Mouse (Mus musculus): Measurements from ENCODE around the gene Psmc3. TPM values are rescaled to one million over a fixed set of nuclear protein-coding genes. Genes with fewer than 3 reads are reported as not detected.
A peak's percentile ranks its signal among the peaks of the same experiment; 100 is the strongest.

The Psmc3 gene
- polyA plus RNA-seq, 1 experiment from 2014 or later: 324 TPM

- WGBS: 66% methylated on average over 10 of the region's 10 CpGs
- peaks cover 46% of the 10 kb centered on the region for H3K36me3 ChIP-seq (ENCODE audit: control insufficient read depth, insufficient read depth, low read length)
Measured at GRCm38 (mm10) chr2:91060544-91061355, 6.9 kb downstream of the Psmc3 start.

DNA sequence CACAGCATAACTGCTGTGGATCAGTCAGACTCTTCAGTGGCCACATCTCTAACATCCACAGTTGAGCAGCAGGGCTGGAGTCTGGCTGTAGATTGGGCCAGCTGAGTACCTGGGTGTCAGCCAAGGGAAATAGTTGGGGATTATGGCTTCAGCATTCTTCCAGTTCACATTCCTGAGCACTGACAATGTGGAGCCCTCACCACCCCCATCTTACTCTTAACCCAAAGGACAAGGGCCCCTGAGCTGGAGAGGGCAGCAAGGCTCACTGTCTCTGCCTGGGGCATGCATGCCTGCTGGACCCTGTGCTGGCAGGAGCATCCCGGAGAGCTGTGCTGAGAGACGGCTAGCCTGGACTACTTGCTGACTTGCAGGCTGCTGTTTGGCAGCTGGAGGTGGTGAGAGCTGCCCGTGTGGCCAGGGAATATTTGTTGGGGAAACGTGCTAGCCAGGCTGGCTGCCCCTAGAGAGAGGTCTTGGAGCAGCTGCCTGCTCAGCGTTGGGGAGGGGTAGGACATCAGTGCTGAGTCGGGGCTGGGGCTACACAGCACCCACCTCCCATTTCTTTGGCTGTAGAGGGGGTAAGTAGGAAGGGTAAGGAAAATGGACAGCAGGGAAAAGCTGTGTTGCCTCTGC, 8.2 kb downstream of the Psmc3 start:
- Histone ChIP-seq H3K9me3 (ENCODE audit: control insufficient read depth, low read length) (no peaks in the 10 kb centered on the region), H3K36me3 (ENCODE audit: control insufficient read depth, insufficient read depth, low read length) (peaks cover 34% of the 10 kb centered on the region), H3K4me3 (ENCODE audit: low read depth, low read length) (no peak overlapping the region), H3K9ac (ENCODE audit: low read depth, low read length) (no peak overlapping the region), H3K27me3 (replicated peaks; ENCODE audit: control insufficient read depth, insufficient read depth, low read length) (no peaks in the 10 kb centered on the region), H3K27ac (ENCODE audit: low read depth, low read length) (no peak overlapping the region; the same call in 1 of the 2 replicates), H3K4me2 (no peak overlapping the region), H3K4me1 (replicated peaks; ENCODE audit: control insufficient read depth, insufficient read depth, low read length) (0 out of 2 replicates have a peak, but pooled peaks cover 12% of the 10 kb centered on the region)
- 90% methylated on average over 6 of the region's 6 CpGs for WGBS
- DNase-seq (ENCODE audit: low spot score): no peak
- no peak for ATAC-seq (replicated peaks; ENCODE audit: low FRiP score)

More at GRCm38 (mm10) chr2:91060544-91061355, 6.9 kb downstream of the Psmc3 start:
- DNase-seq (ENCODE audit: low spot score) (no peak), ATAC-seq (replicated peaks; ENCODE audit: low FRiP score) (peak; percentile 86)
- no peak overlapping the region for H3K9ac ChIP-seq (ENCODE audit: low read depth, low read length)
- H3K9me3 ChIP-seq (ENCODE audit: control insufficient read depth, low read length): no peaks in the 10 kb centered on the region
- peaks cover 12% of the 10 kb centered on the region; the same call in 1 of the 2 replicates for H3K4me1 ChIP-seq (replicated peaks; ENCODE audit: control insufficient read depth, insufficient read depth, low read length)
- no peak overlapping the region for H3K4me3 ChIP-seq (ENCODE audit: low read depth, low read length)
- H3K4me2 ChIP-seq: no peak overlapping the region
- peak overlapping the region; percentile 20 for H3K27ac ChIP-seq (ENCODE audit: low read depth, low read length)
- no peaks in the 10 kb centered on the region for H3K27me3 ChIP-seq (replicated peaks; ENCODE audit: control insufficient read depth, insufficient read depth, low read length)

DNA sequence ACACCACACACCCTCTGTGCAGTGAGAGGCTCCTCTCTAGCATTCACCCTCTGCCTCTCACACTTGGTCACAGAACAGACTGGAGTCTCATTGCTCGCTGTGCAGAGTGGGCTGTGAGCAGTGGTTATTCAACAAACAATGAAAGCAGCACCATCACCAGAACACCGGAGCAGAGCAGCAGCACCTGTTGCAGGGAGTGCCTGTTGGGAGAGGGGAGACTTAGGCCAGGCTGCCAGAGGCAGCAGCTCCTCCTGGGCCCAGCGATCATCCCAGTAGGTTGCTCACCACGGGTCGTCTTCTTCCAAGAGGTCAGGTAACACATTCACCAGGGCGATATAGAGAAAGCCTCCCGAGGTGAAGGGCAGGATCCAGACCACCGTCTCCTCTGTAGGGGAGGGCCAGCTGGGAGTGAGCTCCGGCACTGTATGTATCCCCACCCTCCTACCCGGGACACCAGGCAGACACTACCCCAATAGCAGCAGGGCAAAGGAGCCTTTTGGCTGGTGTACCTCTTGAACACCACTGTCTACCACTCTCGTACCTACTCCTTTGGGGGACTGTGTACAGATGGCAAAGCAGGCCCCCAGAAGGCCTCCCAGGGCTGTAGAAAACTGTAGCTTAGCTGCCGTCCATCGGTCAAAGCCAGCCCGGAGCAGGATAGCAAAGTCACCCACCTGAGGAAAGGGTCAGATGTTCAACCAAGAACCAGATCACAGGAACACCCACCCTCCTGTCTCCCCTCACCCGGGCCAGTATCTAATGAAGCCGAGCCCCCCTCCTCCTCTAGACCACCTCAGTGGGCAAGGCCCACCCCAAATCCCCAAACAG, 9.2 kb downstream of the Psmc3 start:
- Histone ChIP-seq H3K4me1 (replicated peaks; ENCODE audit: control insufficient read depth, insufficient read depth, low read length) (0 out of 2 replicates have a peak, but pooled peaks cover 12% of the 10 kb centered on the region), H3K4me3 (ENCODE audit: low read depth, low read length) (no peak overlapping the region), H3K27ac (ENCODE audit: low read depth, low read length) (no peak overlapping the region), H3K9me3 (ENCODE audit: control insufficient read depth, low read length) (no peaks in the 10 kb centered on the region), H3K36me3 (ENCODE audit: control insufficient read depth, insufficient read depth, low read length) (peaks cover 29% of the 10 kb centered on the region), H3K27me3 (replicated peaks; ENCODE audit: control insufficient read depth, insufficient read depth, low read length) (no peaks in the 10 kb centered on the region), H3K4me2 (no peak overlapping the region), H3K9ac (ENCODE audit: low read depth, low read length) (no peak overlapping the region)
- WGBS: 91% methylated on average over 16 of the region's 16 CpGs
- ATAC-seq (replicated peaks; ENCODE audit: low FRiP score) (no peak), DNase-seq (ENCODE audit: low spot score) (no peak)

- no peak overlapping the region for H3K27ac ChIP-seq (ENCODE audit: low read depth, low read length)
- H3K9ac ChIP-seq (ENCODE audit: low read depth, low read length): no peak overlapping the region
- no peak overlapping the region for H3K4me2 ChIP-seq
- no peaks in the 10 kb centered on the region for H3K9me3 ChIP-seq (ENCODE audit: control insufficient read depth, low read length)
- 89% methylated on average over 6 of the region's 6 CpGs for WGBS
- H3K4me1 ChIP-seq (replicated peaks; ENCODE audit: control insufficient read depth, insufficient read depth, low read length): peaks cover 17% of the 10 kb centered on the region
- peaks cover 22% of the 10 kb centered on the region for H3K36me3 ChIP-seq (ENCODE audit: control insufficient read depth, insufficient read depth, low read length)
- H3K4me3 ChIP-seq (ENCODE audit: low read depth, low read length): no peak overlapping the region
- H3K27me3 ChIP-seq (replicated peaks; ENCODE audit: control insufficient read depth, insufficient read depth, low read length): no peaks in the 10 kb centered on the region
- DNase-seq (ENCODE audit: low spot score) (no peak), ATAC-seq (replicated peaks; ENCODE audit: low FRiP score) (no peak)
Measured at GRCm38 (mm10) chr2:91064211-91064610, 10.4 kb downstream of the Psmc3 start.

- H3K36me3 ChIP-seq (ENCODE audit: control insufficient read depth, insufficient read depth, low read length): peaks cover 16% of the 10 kb centered on the region
Measured at GRCm38 (mm10) chr2:91065544-91065943, 11.7 kb downstream of the Psmc3 start.

DNA sequence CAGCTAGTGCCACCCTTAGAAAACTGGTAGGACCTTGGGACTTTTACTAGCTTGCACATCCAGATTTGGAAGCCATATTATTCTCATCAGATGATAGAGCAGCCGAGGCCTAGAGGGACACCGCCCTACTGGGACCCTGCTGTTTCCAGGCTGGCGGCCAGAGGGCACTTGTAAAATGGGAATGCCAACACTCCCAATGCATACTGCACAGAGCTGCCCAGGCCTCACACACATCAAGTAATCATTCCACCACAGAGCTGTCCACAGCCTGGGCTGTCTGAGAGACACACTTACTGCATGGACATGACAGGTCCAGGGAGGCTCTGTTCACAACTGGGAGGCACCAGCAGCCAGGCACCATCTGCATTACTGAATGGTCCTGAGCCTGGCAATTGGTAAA, 12.6 kb downstream of the Psmc3 start:
- DNase-seq (ENCODE audit: low spot score): no peak
- H3K9me3 ChIP-seq (ENCODE audit: control insufficient read depth, low read length): no peaks in the 10 kb centered on the region
- no peak overlapping the region for H3K4me3 ChIP-seq (ENCODE audit: low read depth, low read length)
- no peak overlapping the region for H3K4me2 ChIP-seq
- no peaks in the 10 kb centered on the region for H3K27me3 ChIP-seq (replicated peaks; ENCODE audit: control insufficient read depth, insufficient read depth, low read length)
- ATAC-seq (replicated peaks; ENCODE audit: low FRiP score): no peak
- WGBS: 88% methylated on average over 3 of the region's 3 CpGs
- peaks cover 16% of the 10 kb centered on the region for H3K36me3 ChIP-seq (ENCODE audit: control insufficient read depth, insufficient read depth, low read length)
- peaks cover 18% of the 10 kb centered on the region for H3K4me1 ChIP-seq (replicated peaks; ENCODE audit: control insufficient read depth, insufficient read depth, low read length)
- H3K27ac ChIP-seq (ENCODE audit: low read depth, low read length): no peak overlapping the region
- no peak overlapping the region for H3K9ac ChIP-seq (ENCODE audit: low read depth, low read length)

More at GRCm38 (mm10) chr2:91065544-91065943, 11.7 kb downstream of the Psmc3 start:
- no peaks in the 10 kb centered on the region for H3K9me3 ChIP-seq (ENCODE audit: control insufficient read depth, low read length)
- no peak overlapping the region for H3K4me3 ChIP-seq (ENCODE audit: low read depth, low read length)
- DNase-seq (ENCODE audit: low spot score) (no peak), ATAC-seq (replicated peaks; ENCODE audit: low FRiP score) (no peak)
- no peak overlapping the region for H3K4me2 ChIP-seq
- H3K4me1 ChIP-seq (replicated peaks; ENCODE audit: control insufficient read depth, insufficient read depth, low read length): peaks cover 19% of the 10 kb centered on the region
- H3K27me3 ChIP-seq (replicated peaks; ENCODE audit: control insufficient read depth, insufficient read depth, low read length): no peaks in the 10 kb centered on the region
- H3K9ac ChIP-seq (ENCODE audit: low read depth, low read length): no peak overlapping the region
- 49% methylated on average over 3 of the region's 3 CpGs for WGBS
- H3K27ac ChIP-seq (ENCODE audit: low read depth, low read length): no peak overlapping the region

GRCm38 (mm10) chr2:91068162-91068871, 14.5 kb downstream of the Psmc3 start:
- no peak for ATAC-seq (replicated peaks; ENCODE audit: low FRiP score)
- H3K4me3 ChIP-seq (ENCODE audit: low read depth, low read length): no peak overlapping the region; the same call in 1 of the 2 replicates

DNA sequence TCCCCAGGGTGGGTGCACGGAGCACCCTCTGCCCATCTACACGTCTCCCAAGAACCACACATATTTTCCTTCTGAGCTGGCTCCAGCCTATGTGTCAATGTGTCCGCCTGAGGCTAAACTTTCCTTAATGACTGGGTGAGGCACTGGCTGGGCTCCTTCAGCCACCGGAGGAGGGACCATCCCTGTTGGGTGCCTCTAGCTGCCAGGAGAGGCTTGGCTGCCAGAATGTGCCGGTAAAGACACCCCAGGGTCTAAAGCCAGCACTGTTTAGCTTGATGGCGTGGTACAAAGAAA, 15.0 kb downstream of the Psmc3 start:
- Histone ChIP-seq H3K4me3 (ENCODE audit: low read depth, low read length) (peak overlapping the region; percentile 60; the same call in 1 of the 2 replicates), H3K4me1 (replicated peaks; ENCODE audit: control insufficient read depth, insufficient read depth, low read length) (peaks cover 14% of the 10 kb centered on the region), H3K4me2 (peak overlapping the region; percentile 81), H3K27ac (ENCODE audit: low read depth, low read length) (no peak overlapping the region), H3K36me3 (ENCODE audit: control insufficient read depth, insufficient read depth, low read length) (peaks cover 4% of the 10 kb centered on the region; the same call in 1 of the 2 replicates), H3K9me3 (ENCODE audit: control insufficient read depth, low read length) (no peaks in the 10 kb centered on the region), H3K9ac (ENCODE audit: low read depth, low read length) (no peak overlapping the region), H3K27me3 (replicated peaks; ENCODE audit: control insufficient read depth, insufficient read depth, low read length) (no peaks in the 10 kb centered on the region)
- ATAC-seq (replicated peaks; ENCODE audit: low FRiP score) (no peak), DNase-seq (ENCODE audit: low spot score) (no peak)
- 66% methylated on average over 6 of the region's 6 CpGs for whole genome bisulfite sequencing

More at GRCm38 (mm10) chr2:91068162-91068871, 14.5 kb downstream of the Psmc3 start:
- H3K36me3 ChIP-seq (ENCODE audit: control insufficient read depth, insufficient read depth, low read length): peaks cover 4% of the 10 kb centered on the region
- no peak for DNase-seq (ENCODE audit: low spot score)
- H3K4me1 ChIP-seq (replicated peaks; ENCODE audit: control insufficient read depth, insufficient read depth, low read length): peaks cover 14% of the 10 kb centered on the region
- no peaks in the 10 kb centered on the region for H3K9me3 ChIP-seq (ENCODE audit: control insufficient read depth, low read length)
- no peak overlapping the region for H3K9ac ChIP-seq (ENCODE audit: low read depth, low read length)
- H3K27ac ChIP-seq (ENCODE audit: low read depth, low read length): no peak overlapping the region
- no peaks in the 10 kb centered on the region for H3K27me3 ChIP-seq (replicated peaks; ENCODE audit: control insufficient read depth, insufficient read depth, low read length)
- H3K4me2 ChIP-seq: peak overlapping the region; percentile 81
- WGBS: 68% methylated on average over 13 of the region's 13 CpGs

Data from liver, embryonic 11.5 days (tissue).